Mouse (Mus musculus): ENCODE measurements at regions not wholly inside any gene's neighbourhood (a gene's known extent, or its start where the extent isn't known, plus 50 kb on each side); places are given as distances from the start of the nearest gene placed in this dataset.

DNA sequence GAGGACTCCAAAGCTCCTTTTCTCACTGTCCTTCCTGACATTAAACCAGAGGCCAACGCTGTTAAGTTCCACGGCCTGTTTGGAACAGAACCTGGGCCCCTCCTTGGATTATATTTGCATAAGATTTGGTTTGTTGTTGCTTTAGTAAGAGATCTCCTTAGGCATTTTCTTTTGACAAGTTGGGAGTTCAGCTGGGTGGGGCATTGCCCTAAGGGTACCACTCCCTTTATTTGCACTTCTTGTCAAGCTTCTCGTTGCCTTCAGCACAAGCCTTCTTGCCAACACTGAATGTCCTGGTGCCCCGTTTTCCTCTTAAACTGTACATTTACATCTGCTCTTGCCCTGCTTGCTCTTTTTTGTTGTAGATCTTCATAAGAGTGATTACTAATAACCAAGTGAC, 317.5 kb upstream of the Adamts9 start:
- no peak for DNase-seq (ENCODE audit: low read depth, low spot score)

GRCm38 (mm10) chr6:93257130-93257841, 314.0 kb upstream of the Adamts9 start:
- DNase-seq (ENCODE audit: low read depth, low spot score): no peak

- no peak for DNase-seq (ENCODE audit: low read depth, low spot score)
Measured at GRCm38 (mm10) chr6:93253746-93254145, 310.5 kb upstream of the Adamts9 start.

DNA sequence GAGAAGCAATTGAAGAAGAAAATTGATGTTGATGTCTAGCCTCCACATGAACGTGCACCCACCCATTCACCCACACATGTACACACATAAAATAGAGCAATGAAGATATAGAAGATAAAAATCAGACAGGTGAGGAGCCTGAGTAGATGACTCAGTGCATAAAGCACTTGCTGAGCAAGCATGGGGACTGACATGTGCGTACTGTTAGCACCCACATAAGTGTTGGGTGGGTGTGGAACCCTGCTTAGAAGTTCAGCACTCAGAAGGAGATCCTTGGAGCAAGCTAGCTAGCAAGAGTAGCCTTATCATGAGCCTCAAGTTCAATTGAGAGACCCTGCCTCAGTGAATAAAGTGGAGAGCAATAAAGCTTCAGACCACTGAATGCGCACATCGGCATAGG, 305.7 kb upstream of the Adamts9 start:
- no peak for DNase-seq (ENCODE audit: low read depth, low spot score)

DNA sequence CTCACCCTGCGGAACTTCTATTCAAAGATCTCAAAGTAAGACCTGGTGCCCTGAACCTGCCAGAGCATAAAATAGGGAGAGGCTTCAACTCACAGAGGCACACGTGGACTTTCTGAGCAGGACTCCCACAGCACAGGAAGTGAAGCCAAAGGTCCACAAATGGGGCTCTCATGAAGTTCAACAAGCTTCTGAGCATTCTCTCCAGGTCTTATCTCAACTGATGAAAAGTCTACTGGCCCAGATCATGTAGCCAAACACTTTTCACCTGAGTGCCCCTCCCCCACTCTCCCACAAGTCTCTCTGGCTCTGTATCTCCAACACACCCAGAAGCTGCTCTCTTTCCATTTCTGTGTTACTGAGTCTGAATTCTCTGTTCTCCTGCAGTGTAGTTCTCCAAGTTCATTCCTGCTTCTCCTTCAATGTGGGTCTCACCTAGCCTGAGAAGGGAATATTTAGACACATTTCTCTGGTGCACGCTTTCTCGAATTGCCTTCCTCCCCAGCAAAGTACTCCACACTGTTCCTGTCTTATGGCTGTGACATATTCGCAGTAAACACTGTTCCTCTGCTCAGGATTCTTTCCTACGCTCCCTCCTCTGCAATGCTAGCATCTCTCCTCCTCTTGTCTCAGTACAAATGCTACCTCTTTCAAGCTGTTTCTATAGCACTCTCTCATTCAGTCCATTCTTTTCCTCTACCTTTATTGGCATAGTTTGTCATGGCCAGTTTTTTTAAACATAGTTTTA, 303.4 kb upstream of the Adamts9 start:
- DNase-seq (ENCODE audit: low read depth, low spot score): no peak

GRCm38 (mm10) chr6:93235550-93235949, 292.3 kb upstream of the Adamts9 start:
- no peak for DNase-seq (ENCODE audit: low read depth, low spot score)

DNA sequence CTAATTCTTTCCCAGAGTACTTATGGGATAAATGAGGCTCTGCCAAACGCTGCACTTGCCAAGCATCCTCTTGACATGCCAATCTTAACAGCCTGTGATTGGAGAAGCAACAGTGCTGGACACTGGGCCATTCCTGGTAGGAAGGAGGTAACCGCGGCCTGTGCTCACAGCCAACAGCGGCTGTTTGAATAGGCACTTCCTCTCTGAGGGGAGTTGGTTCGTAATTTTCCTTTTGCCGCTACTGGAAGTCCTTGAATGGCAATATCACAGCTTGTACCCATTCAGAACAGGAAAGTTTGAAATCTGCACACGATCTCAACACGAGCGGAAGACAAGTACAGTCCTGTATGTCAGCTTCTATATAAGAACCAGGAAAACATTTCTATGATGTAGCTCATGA, 289.3 kb upstream of the Adamts9 start:
- no peak for DNase-seq (ENCODE audit: low read depth, low spot score)

GRCm38 (mm10) chr6:93230450-93230849, 287.2 kb upstream of the Adamts9 start:
- DNase-seq (ENCODE audit: low read depth, low spot score): no peak

- DNase-seq (ENCODE audit: low read depth, low spot score): no peak
Measured at GRCm38 (mm10) chr6:93229320-93229719, 286.0 kb upstream of the Adamts9 start.

- DNase-seq (ENCODE audit: low read depth, low spot score): peak; percentile 62
Measured at GRCm38 (mm10) chr6:93223610-93224550, 280.6 kb upstream of the Adamts9 start.

DNA sequence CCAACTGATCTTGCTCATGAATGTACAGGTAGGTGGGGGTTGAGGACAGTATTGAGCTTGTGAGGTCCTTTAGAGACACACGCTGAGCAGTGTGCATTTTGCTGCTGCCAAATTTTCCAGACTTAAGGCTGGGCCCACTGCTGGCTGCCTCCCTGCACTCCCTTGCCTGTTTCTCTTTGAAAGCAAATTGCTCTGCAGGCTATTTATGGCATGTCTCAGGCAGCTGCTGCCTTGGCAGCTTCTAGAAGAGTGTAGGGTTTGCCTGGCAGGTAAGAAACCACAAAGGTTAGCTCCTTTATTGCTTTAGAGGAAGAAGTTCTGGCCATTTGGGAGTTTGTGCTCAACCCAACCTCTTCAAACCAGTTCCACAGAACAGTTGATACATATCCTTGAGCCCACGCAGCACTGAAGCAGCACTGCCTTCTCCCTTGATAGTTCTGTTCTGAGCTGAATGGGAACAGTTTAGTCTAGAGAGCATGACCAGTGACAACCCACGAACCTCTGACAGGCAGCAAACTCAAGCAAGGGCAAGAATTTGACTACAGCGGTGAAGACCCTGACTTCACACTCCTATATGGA, 274.8 kb upstream of the Adamts9 start:
- no peak for DNase-seq (ENCODE audit: low read depth, low spot score)

DNA sequence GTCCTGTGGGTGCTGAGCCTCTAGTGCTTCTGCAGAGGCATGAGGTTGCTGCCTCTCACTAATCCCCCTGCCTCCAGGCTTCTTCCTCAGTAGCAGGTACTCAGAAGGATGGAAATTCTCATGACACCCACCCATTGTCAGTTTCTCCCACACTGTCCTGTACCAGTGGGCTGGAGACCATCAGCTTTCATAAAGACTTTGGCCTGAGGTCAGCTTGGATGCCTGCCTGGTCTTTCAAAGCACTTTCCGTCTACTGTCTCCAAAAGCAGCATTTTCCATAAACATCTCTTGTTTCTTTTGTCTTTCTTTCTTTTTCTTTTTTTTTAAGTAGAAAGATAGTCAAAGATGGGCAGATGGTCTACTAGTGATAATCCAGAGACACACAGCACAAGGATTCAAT, 257.6 kb upstream of the Adamts9 start:
- DNase-seq (ENCODE audit: low read depth, low spot score): no peak

GRCm38 (mm10) chr6:93194741-93195140, 251.4 kb upstream of the Adamts9 start:
- DNase-seq (ENCODE audit: low read depth, low spot score): no peak

DNA sequence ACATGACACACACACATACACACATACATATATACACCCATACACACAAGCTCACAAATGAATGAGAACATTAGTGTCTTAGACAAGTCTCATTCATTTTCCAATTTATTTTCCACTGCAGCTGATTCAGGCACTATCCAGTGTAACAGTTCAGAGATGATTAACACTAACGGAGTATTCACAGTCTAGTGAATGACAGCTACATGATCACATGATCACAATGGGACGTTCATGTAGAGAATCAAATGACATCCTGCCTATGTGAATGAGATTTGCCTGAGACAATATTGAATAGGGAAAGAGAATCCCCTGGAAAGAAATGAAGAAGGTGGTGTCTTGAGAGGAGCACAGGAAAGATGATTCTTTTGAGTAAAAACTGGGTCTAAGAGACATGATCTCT, 249.7 kb upstream of the Adamts9 start:
- DNase-seq (ENCODE audit: low read depth, low spot score): no peak

DNA sequence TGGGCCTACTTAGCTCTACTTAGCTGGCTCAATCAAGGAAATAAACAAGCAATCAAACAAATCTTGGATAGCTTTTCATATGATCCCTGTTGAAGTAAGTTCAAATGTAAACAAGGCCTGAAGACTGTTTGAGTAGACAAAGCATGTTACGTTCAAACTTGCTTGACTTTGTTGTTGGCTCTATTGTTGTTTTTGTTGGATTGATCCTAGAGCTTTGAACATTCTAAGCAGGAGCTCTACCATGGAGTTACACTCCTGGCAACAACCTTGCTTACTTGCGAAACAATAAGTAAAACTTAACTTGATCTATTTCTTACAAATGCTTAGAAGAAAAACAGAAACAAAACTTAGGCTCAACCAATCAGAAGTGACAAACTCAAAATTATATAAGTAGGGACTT, 247.7 kb upstream of the Adamts9 start:
- DNase-seq (ENCODE audit: low read depth, low spot score): no peak

- no peak for DNase-seq (ENCODE audit: low read depth, low spot score)
Measured at GRCm38 (mm10) chr6:93168526-93168925, 225.2 kb upstream of the Adamts9 start.

- DNase-seq (ENCODE audit: low read depth, low spot score): peak; percentile 10
Measured at GRCm38 (mm10) chr6:93167281-93167680, 224.0 kb upstream of the Adamts9 start.

DNA sequence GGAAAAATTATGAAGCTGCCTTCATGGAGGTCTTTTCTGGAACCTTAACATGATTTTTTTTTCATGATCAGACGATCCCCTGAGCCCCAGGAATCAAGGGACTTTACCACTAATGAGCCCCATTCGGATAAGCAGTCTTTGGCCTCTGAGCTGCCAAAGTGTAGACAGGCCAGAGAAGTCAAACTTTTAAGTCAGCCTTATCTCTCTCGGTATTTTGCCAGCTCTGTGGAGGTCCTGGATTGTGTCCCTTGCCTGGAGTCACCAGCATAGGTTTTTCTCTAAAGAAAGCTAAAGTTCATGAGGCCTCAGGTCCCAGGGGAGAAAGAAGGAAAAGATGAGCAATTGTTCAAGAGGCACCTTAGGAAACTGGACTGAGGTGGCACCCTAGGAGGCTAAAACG, 222.7 kb upstream of the Adamts9 start:
- DNase-seq (ENCODE audit: low read depth, low spot score): no peak

GRCm38 (mm10) chr6:93152431-93153208, 209.3 kb upstream of the Adamts9 start:
- no peak for DNase-seq (ENCODE audit: low read depth, low spot score)

DNA sequence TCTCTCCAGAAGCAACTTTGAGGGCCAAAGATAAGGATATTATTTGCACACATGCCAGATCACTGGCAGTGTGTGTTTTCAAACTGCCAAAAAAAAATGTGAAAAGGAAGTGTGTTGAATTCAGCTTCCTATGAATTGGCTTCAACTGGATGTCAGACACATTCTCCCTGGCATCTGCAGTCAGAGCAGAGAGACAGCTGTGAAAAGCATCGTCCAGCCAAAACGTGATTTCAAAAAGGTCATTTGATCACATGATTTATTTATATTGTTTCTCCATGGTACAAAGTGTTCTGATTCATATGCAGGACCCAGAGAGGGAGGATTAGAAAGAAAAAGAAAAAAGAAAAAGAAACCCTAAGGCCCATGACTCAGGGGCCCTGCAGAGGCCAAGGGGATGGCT, 207.2 kb upstream of the Adamts9 start:
- DNase-seq (ENCODE audit: low read depth, low spot score): no peak

DNA sequence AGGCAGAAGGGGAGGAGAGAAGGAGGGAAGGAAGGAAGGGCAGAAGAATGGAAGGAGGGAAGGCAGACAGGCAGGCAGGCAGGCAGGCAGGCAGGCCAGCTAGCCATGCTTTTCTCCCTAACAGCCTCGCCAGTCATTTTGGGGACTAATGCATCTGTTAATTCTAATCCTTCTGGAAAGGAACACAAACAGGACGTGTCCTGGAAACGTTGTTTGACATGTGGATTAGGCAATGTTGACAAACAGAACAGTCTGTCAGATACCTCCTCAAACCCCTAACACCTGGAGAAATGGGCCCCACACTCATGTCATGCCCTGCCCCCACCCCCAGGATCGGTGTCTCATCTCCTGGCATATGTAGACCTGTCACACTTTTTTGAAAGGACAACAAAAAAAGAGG, 206.7 kb upstream of the Adamts9 start:
- no peak for DNase-seq (ENCODE audit: low read depth, low spot score)

All from mesoderm, embryonic 11.5 days (tissue).